Mouse (Mus musculus) testis, adult 10 weeks (tissue): Measurements from ENCODE around the gene Apol7a. TPM values are rescaled to one million over a fixed set of nuclear protein-coding genes. Genes with fewer than 3 reads are reported as not detected.

ENCODE experiments used
- polyA plus RNA-seq: library from polyadenylated mRNA; stranded (reverse); fragments of 350-450 nt; fragmentation: Illumina TruSeq; extraction: RNeasy Lipid Tissue Mini Kit (QIAGEN cat#74804); gene quantifications from one replicate; pipeline ENCODE4 v1.2.3, GENCODE M21; 2014; ENCODE audit warnings: low read depth, low replicate concordance

Gene Apol7a
- polyA plus RNA-seq, result 0.28 TPM

GRCm38 (mm10) chr15:77399027-77399426, at the start of gene Apol7a:
TSS of gene Apol7a (minus strand) at chr15:77399110.

GRCm38 (mm10) chr15:77447392-77447791, 48.5 kb upstream of the Apol7a start, which contains the start of gene Apol7b:
TSS of gene Apol7b (minus strand) at chr15:77447492.

GRCm38 (mm10) chr15:77411035-77411434, 12.1 kb upstream of the Apol7a start, which contains the start of gene Apol9a:
TSS of gene Apol9a (minus strand) at chr15:77411135.

Other genes starting within 250 kb of the Apol7a start
- gene Rbfox2, start 92.1 kb downstream of the Apol7a start, polyA plus RNA-seq, result 11.8 TPM
- not detected for gene Apol9a, start 12.0 kb upstream of the Apol7a start, polyA plus RNA-seq
- gene Apol7b, start 48.4 kb upstream of the Apol7a start, polyA plus RNA-seq, result 17.6 TPM
- 0.63 TPM for gene Apol10a, start 77.9 kb upstream of the Apol7a start, polyA plus RNA-seq
- 0.21 TPM for gene Apol11a, start 109.2 kb upstream of the Apol7a start, polyA plus RNA-seq
- gene Apol7c, start 134.2 kb upstream of the Apol7a start, polyA plus RNA-seq, result 2.1 TPM
- gene 1700025B11Rik, start 162.8 kb upstream of the Apol7a start, polyA plus RNA-seq, result 191 TPM
- gene Apol10b, start 197.0 kb upstream of the Apol7a start, polyA plus RNA-seq, result 0.53 TPM
- gene Gm36245, start 200.1 kb upstream of the Apol7a start, polyA plus RNA-seq, result not detected
- gene Apol11b, start 244.2 kb upstream of the Apol7a start, polyA plus RNA-seq, result not detected